Mouse (Mus musculus) heart, embryonic 10.5 days (tissue): ENCODE data around the gene Avp. TPM values are rescaled to one million over a fixed set of nuclear protein-coding genes. Genes with fewer than 3 reads are reported as not detected.
"Not testable (repeated sequence)": the region's sequence is repeated elsewhere in the genome, so short reads cannot be mapped to it uniquely, and the experiment has no call there.

Source experiments
- DNase-seq: peaks from one replicate; pipeline ENCODE4 v3.0.0-alpha.2; 2017; ENCODE audit warnings: low spot score
- H3K27ac ChIP-seq: fragments of 300-500 bp; sonication (generic); 2 replicates; pipeline ENCODE4 v1.5.1; 2016; ENCODE audit warnings: mild to moderate bottlenecking
- H3K27me3 ChIP-seq: fragments of 300-500 bp; sonication (generic); 2 replicates; pipeline ENCODE4 v1.6.1; 2016; ENCODE audit warnings: mild to moderate bottlenecking; ENCODE audit not compliant: poor library complexity, insufficient read depth, severe bottlenecking
- H3K36me3 ChIP-seq: fragments of 300-500 bp; sonication (generic); 2 replicates; pipeline ENCODE4 v1.6.1; 2016; ENCODE audit warnings: mild to moderate bottlenecking, moderate library complexity
- H3K4me1 ChIP-seq: fragments of 300-500 bp; sonication (generic); 2 replicates; pipeline ENCODE4 v1.6.1; 2016; ENCODE audit warnings: mild to moderate bottlenecking
- H3K4me3 ChIP-seq: fragments of 300-500 bp; sonication (generic); 2 replicates; pipeline ENCODE4 v1.5.1; 2016; ENCODE audit warnings: mild to moderate bottlenecking, moderate library complexity
- H3K9me3 ChIP-seq: fragments of 300-500 bp; sonication (generic); 2 replicates; pipeline ENCODE4 v1.6.1; 2016; ENCODE audit warnings: mild to moderate bottlenecking, moderate library complexity
- WGBS: fragments of 180-500 bp; shearing (Covaris S2); methylation state at CpG from one replicate; pipeline ENCODE4 v1.1.7; 2016; 5-methylcytosine and 5-hydroxymethylcytosine counted together
- polyA plus RNA-seq: library from polyadenylated mRNA; unstranded; fragments of >200 nt; fragmentation: Nextera tagmentation; extraction: Ambion mirVana; gene quantifications from 2 replicates; pipeline ENCODE4 v1.2.1, GENCODE M21; 2016

The Avp gene
- polyA plus RNA-seq, 1 experiment from 2014 or later, result 0.33 TPM

GRCm38 (mm10) chr2:130588373-130588772 is 6.0 kb upstream of the Avp start:
- H3K4me1 ChIP-seq, result peaks cover 11% of the 10 kb centered on the region
- no peak overlapping the region for H3K4me3 ChIP-seq
- peaks cover 10% of the 10 kb centered on the region; the same call in 1 of the 2 replicates for H3K27me3 ChIP-seq
- peaks cover 21% of the 10 kb centered on the region for H3K36me3 ChIP-seq
- DNase-seq, result no peak
- no peaks in the 10 kb centered on the region for H3K9me3 ChIP-seq
- WGBS, result 44% methylated on average over 2 of the region's 2 CpGs
- H3K27ac ChIP-seq, result no peak overlapping the region

GRCm38 (mm10) chr2:130586016-130586415 is 3.7 kb upstream of the Avp start:
- no peak for DNase-seq
- whole genome bisulfite sequencing, result 85% methylated on average over 6 of the region's 6 CpGs
- no peaks in the 10 kb centered on the region for H3K9me3 ChIP-seq
- H3K36me3 ChIP-seq, result peaks cover 10% of the 10 kb centered on the region
- H3K4me3 ChIP-seq, result no peak overlapping the region
- H3K27me3 ChIP-seq, result peaks cover 31% of the 10 kb centered on the region
- H3K27ac ChIP-seq, result no peak overlapping the region
- peaks cover 27% of the 10 kb centered on the region for H3K4me1 ChIP-seq

GRCm38 (mm10) chr2:130583902-130584560 is 1.7 kb upstream of the Avp start:
- peaks cover 51% of the 10 kb centered on the region for H3K27me3 ChIP-seq
- DNase-seq, result no peak
- H3K9me3 ChIP-seq, result no peaks in the 10 kb centered on the region
- no peak overlapping the region for H3K27ac ChIP-seq
- H3K4me3 ChIP-seq, result no peak overlapping the region
- peaks cover 42% of the 10 kb centered on the region for H3K4me1 ChIP-seq
- WGBS, result 73% methylated on average over 10 of the region's 10 CpGs
- no peaks in the 10 kb centered on the region for H3K36me3 ChIP-seq

GRCm38 (mm10) chr2:130581201-130581600 is 1.2 kb downstream of the Avp start:
- peak overlapping the region; percentile 37; the same call in 1 of the 2 replicates for H3K27ac ChIP-seq
- peaks cover 75% of the 10 kb centered on the region for H3K27me3 ChIP-seq
- H3K4me1 ChIP-seq, result peaks cover 53% of the 10 kb centered on the region
- H3K36me3 ChIP-seq, result no peaks in the 10 kb centered on the region
- H3K4me3 ChIP-seq, result peak overlapping the region; percentile 57
- no peak for DNase-seq
- H3K9me3 ChIP-seq, result no peaks in the 10 kb centered on the region
- 4% methylated on average over 16 of the region's 16 CpGs for WGBS

- 0 out of 2 replicates have a peak overlapping the region, but pooled peaks have one; percentile 8 for H3K4me3 ChIP-seq
- no peaks in the 10 kb centered on the region for H3K36me3 ChIP-seq
- H3K9me3 ChIP-seq, result no peaks in the 10 kb centered on the region
- WGBS, result 9% methylated on average over 8 of the region's 8 CpGs
- H3K27me3 ChIP-seq, result peaks cover 89% of the 10 kb centered on the region
- H3K4me1 ChIP-seq, result peaks cover 55% of the 10 kb centered on the region
- no peak for DNase-seq
- no peak overlapping the region for H3K27ac ChIP-seq
Measured at GRCm38 (mm10) chr2:130579791-130580190, 2.6 kb downstream of the Avp start.

GRCm38 (mm10) chr2:130578148-130578547 is 4.2 kb downstream of the Avp start:
- Histone ChIP-seq H3K27ac (no peak overlapping the region), H3K36me3 (no peaks in the 10 kb centered on the region), H3K27me3 (peaks cover 98% of the 10 kb centered on the region), H3K4me1 (peaks cover 47% of the 10 kb centered on the region), H3K9me3 (no peaks in the 10 kb centered on the region), H3K4me3 (no peak overlapping the region)
- DNase-seq, result no peak
- WGBS, result 11% methylated on average over 11 of the region's 11 CpGs

GRCm38 (mm10) chr2:130577632-130578031 is 4.7 kb downstream of the Avp start:
- DNase-seq, result no peak
- WGBS, result 6% methylated on average over 12 of the region's 12 CpGs
- Histone ChIP-seq H3K4me1 (peaks cover 42% of the 10 kb centered on the region), H3K27ac (no peak overlapping the region), H3K9me3 (no peaks in the 10 kb centered on the region), H3K4me3 (peak overlapping the region; percentile 19), H3K27me3 (peaks cover 93% of the 10 kb centered on the region), H3K36me3 (no peaks in the 10 kb centered on the region)

GRCm38 (mm10) chr2:130577021-130577420 is 5.3 kb downstream of the Avp start:
- Histone ChIP-seq H3K4me3 (peak overlapping the region; percentile 52; the same call in 1 of the 2 replicates), H3K27me3 (peaks cover 92% of the 10 kb centered on the region), H3K4me1 (peaks cover 36% of the 10 kb centered on the region), H3K36me3 (no peaks in the 10 kb centered on the region), H3K27ac (no peak overlapping the region), H3K9me3 (no peaks in the 10 kb centered on the region)
- no peak for DNase-seq
- 3% methylated on average over 9 of the region's 9 CpGs for WGBS

GRCm38 (mm10) chr2:130576564-130576963 is 5.8 kb downstream of the Avp start:
- 2% methylated on average over 32 of the region's 32 CpGs for WGBS
- not testable (repeated sequence) for H3K9me3 ChIP-seq, H3K36me3 ChIP-seq, DNase-seq, H3K27ac ChIP-seq
- H3K4me3 ChIP-seq, result peak overlapping the region; percentile 52
- H3K4me1 ChIP-seq, result peaks cover 35% of the 10 kb centered on the region
- H3K27me3 ChIP-seq, result peaks cover 91% of the 10 kb centered on the region

- H3K4me3 ChIP-seq, result peak within 1 kb of the TSS; percentile 52
- H3K36me3 ChIP-seq, result no peaks in the 10 kb centered on the region
- H3K27me3 ChIP-seq, result peaks cover 84% of the 10 kb centered on the region
- 45% methylated on average over 9 of the region's 9 CpGs for WGBS
- H3K27ac ChIP-seq, result no peak within 1 kb of the TSS; the same call in 1 of the 2 replicates
- peaks cover 30% of the 10 kb centered on the region for H3K4me1 ChIP-seq
- no peak for DNase-seq
- H3K9me3 ChIP-seq, result no peaks in the 10 kb centered on the region
Measured at GRCm38 (mm10) chr2:130575873-130576272, 6.5 kb downstream of the Avp start, which contains the start of gene Oxt. TSS of gene Oxt (plus strand) at chr2:130576173.

GRCm38 (mm10) chr2:130574960-130575359 is 7.4 kb downstream of the Avp start:
- H3K27ac ChIP-seq, result no peak overlapping the region
- H3K9me3 ChIP-seq, result no peaks in the 10 kb centered on the region
- no peak for DNase-seq
- H3K4me3 ChIP-seq, result no peak overlapping the region
- peaks cover 21% of the 10 kb centered on the region for H3K4me1 ChIP-seq
- H3K27me3 ChIP-seq, result peaks cover 75% of the 10 kb centered on the region
- H3K36me3 ChIP-seq, result no peaks in the 10 kb centered on the region
- WGBS, result 80% methylated on average over 5 of the region's 5 CpGs

GRCm38 (mm10) chr2:130569926-130570325 is 12.4 kb downstream of the Avp start:
- H3K27me3 ChIP-seq, result peaks cover 24% of the 10 kb centered on the region
- no peak for DNase-seq
- H3K9me3 ChIP-seq, result no peaks in the 10 kb centered on the region
- H3K4me1 ChIP-seq, result peaks cover 2% of the 10 kb centered on the region
- no peak overlapping the region for H3K27ac ChIP-seq
- H3K4me3 ChIP-seq, result no peak overlapping the region
- H3K36me3 ChIP-seq, result peaks cover 20% of the 10 kb centered on the region

GRCm38 (mm10) chr2:130568921-130569320 is 13.4 kb downstream of the Avp start:
- peaks cover 20% of the 10 kb centered on the region for H3K36me3 ChIP-seq
- WGBS, result 79% methylated on average over 4 of the region's 4 CpGs
- H3K4me3 ChIP-seq, result no peak overlapping the region
- H3K27ac ChIP-seq, result no peak overlapping the region
- peaks cover 16% of the 10 kb centered on the region; the same call in 1 of the 2 replicates for H3K27me3 ChIP-seq
- no peaks in the 10 kb centered on the region for H3K9me3 ChIP-seq
- H3K4me1 ChIP-seq, result peaks cover 11% of the 10 kb centered on the region
- DNase-seq, result no peak
